Mouse (Mus musculus): Measurements from ENCODE around the gene Ralgapb. TPM values are rescaled to one million over a fixed set of nuclear protein-coding genes. Genes with fewer than 3 reads are reported as not detected.
A peak's percentile ranks its signal among the peaks of the same experiment; 100 is the strongest.

Gene Ralgapb
- polyA plus RNA-seq, 1 experiment from 2014 or later: 12.6 TPM

GRCm38 (mm10) chr2:158415826-158416225, 6.2 kb downstream of the Ralgapb start:
- no peaks in the 10 kb centered on the region for H3K36me3 ChIP-seq
- H3K4me3 ChIP-seq: no peak overlapping the region
- H3K9me3 ChIP-seq: no peaks in the 10 kb centered on the region
- peaks cover 21% of the 10 kb centered on the region for H3K4me1 ChIP-seq
- 82% methylated on average over 1 of the region's 1 CpGs for WGBS
- H3K27ac ChIP-seq: no peak overlapping the region
- no peaks in the 10 kb centered on the region for H3K27me3 ChIP-seq (ENCODE audit: insufficient read depth, poor library complexity, severe bottlenecking)
- no peak for DNase-seq (ENCODE audit: low spot score)

- no peak overlapping the region for H3K27ac ChIP-seq
- H3K36me3 ChIP-seq: peaks cover 15% of the 10 kb centered on the region
- H3K27me3 ChIP-seq (ENCODE audit: insufficient read depth, poor library complexity, severe bottlenecking): no peaks in the 10 kb centered on the region
- 0 out of 2 replicates have a peak, but pooled peaks cover 3% of the 10 kb centered on the region for H3K4me1 ChIP-seq
- 87% methylated on average over 1 of the region's 1 CpGs for WGBS
- no peaks in the 10 kb centered on the region for H3K9me3 ChIP-seq
- H3K4me3 ChIP-seq: no peak overlapping the region
- no peak for DNase-seq (ENCODE audit: low spot score)
These were observed 9.0 kb downstream of the Ralgapb start for GRCm38 (mm10) chr2:158418663-158419062.

GRCm38 (mm10) chr2:158445814-158446213, 36.2 kb downstream of the Ralgapb start:
- Histone ChIP-seq H3K27me3 (ENCODE audit: insufficient read depth, poor library complexity, severe bottlenecking) (no peaks in the 10 kb centered on the region), H3K9me3 (no peaks in the 10 kb centered on the region), H3K4me1 (no peaks in the 10 kb centered on the region), H3K36me3 (peaks cover 58% of the 10 kb centered on the region), H3K4me3 (no peak overlapping the region), H3K27ac (no peak overlapping the region)
- no peak for DNase-seq (ENCODE audit: low spot score)
- WGBS: 73% methylated on average over 1 of the region's 1 CpGs

- no peaks in the 10 kb centered on the region for H3K9me3 ChIP-seq
- no peak for DNase-seq (ENCODE audit: low spot score)
- WGBS: 84% methylated on average over 7 of the region's 7 CpGs
- no peaks in the 10 kb centered on the region for H3K27me3 ChIP-seq (ENCODE audit: insufficient read depth, poor library complexity, severe bottlenecking)
- H3K36me3 ChIP-seq: peaks cover 58% of the 10 kb centered on the region
- H3K4me3 ChIP-seq: no peak overlapping the region
- no peak overlapping the region for H3K27ac ChIP-seq
- H3K4me1 ChIP-seq: no peaks in the 10 kb centered on the region
These were observed 40.2 kb downstream of the Ralgapb start for GRCm38 (mm10) chr2:158449845-158450244.

GRCm38 (mm10) chr2:158456451-158456850, 46.8 kb downstream of the Ralgapb start:
- Histone ChIP-seq H3K9me3 (no peaks in the 10 kb centered on the region), H3K36me3 (peaks cover 69% of the 10 kb centered on the region), H3K27me3 (ENCODE audit: insufficient read depth, poor library complexity, severe bottlenecking) (no peaks in the 10 kb centered on the region), H3K4me3 (no peak overlapping the region), H3K27ac (no peak overlapping the region), H3K4me1 (no peaks in the 10 kb centered on the region)
- 88% methylated on average over 4 of the region's 4 CpGs for WGBS
- DNase-seq (ENCODE audit: low spot score): no peak

- Histone ChIP-seq H3K27me3 (ENCODE audit: insufficient read depth, poor library complexity, severe bottlenecking) (no peaks in the 10 kb centered on the region), H3K4me3 (no peak overlapping the region), H3K4me1 (no peaks in the 10 kb centered on the region), H3K9me3 (no peaks in the 10 kb centered on the region), H3K36me3 (peaks cover 71% of the 10 kb centered on the region), H3K27ac (no peak overlapping the region)
- no peak for DNase-seq (ENCODE audit: low spot score)
- 90% methylated on average over 1 of the region's 1 CpGs for WGBS
These were observed 48.0 kb downstream of the Ralgapb start for GRCm38 (mm10) chr2:158457610-158458009.

GRCm38 (mm10) chr2:158462450-158462849, 52.8 kb downstream of the Ralgapb start:
- Histone ChIP-seq H3K36me3 (peaks cover 80% of the 10 kb centered on the region), H3K27me3 (ENCODE audit: insufficient read depth, poor library complexity, severe bottlenecking) (no peaks in the 10 kb centered on the region), H3K4me1 (no peaks in the 10 kb centered on the region), H3K4me3 (no peak overlapping the region), H3K9me3 (no peaks in the 10 kb centered on the region), H3K27ac (no peak overlapping the region)
- WGBS: 83% methylated on average over 1 of the region's 1 CpGs
- DNase-seq (ENCODE audit: low spot score): no peak

- no peaks in the 10 kb centered on the region for H3K9me3 ChIP-seq
- H3K36me3 ChIP-seq: peaks cover 44% of the 10 kb centered on the region
- 89% methylated on average over 1 of the region's 1 CpGs for WGBS
- no peak overlapping the region for H3K27ac ChIP-seq
- no peak overlapping the region for H3K4me3 ChIP-seq
- H3K4me1 ChIP-seq: no peaks in the 10 kb centered on the region
- no peaks in the 10 kb centered on the region for H3K27me3 ChIP-seq (ENCODE audit: insufficient read depth, poor library complexity, severe bottlenecking)
- DNase-seq (ENCODE audit: low spot score): no peak
These were observed 64.5 kb downstream of the Ralgapb start for GRCm38 (mm10) chr2:158474159-158474558.

GRCm38 (mm10) chr2:158477640-158478039, 68.0 kb downstream of the Ralgapb start:
- H3K36me3 ChIP-seq: peaks cover 70% of the 10 kb centered on the region
- WGBS: 87% methylated on average over 3 of the region's 3 CpGs

GRCm38 (mm10) chr2:158498457-158498856, 88.8 kb downstream of the Ralgapb start:
- Histone ChIP-seq H3K36me3 (peaks cover 57% of the 10 kb centered on the region), H3K4me3 (no peak overlapping the region)
- no peak for DNase-seq (ENCODE audit: low spot score)

More at GRCm38 (mm10) chr2:158477640-158478039, 68.0 kb downstream of the Ralgapb start:
- no peak overlapping the region for H3K27ac ChIP-seq
- no peaks in the 10 kb centered on the region for H3K4me1 ChIP-seq
- H3K9me3 ChIP-seq: no peaks in the 10 kb centered on the region
- no peak overlapping the region for H3K4me3 ChIP-seq
- no peak for DNase-seq (ENCODE audit: low spot score)
- no peaks in the 10 kb centered on the region for H3K27me3 ChIP-seq (ENCODE audit: insufficient read depth, poor library complexity, severe bottlenecking)

GRCm38 (mm10) chr2:158501836-158502812, 92.5 kb downstream of the Ralgapb start, which contains the start of gene Adig:
Gene Adig, plus strand, starts transcription at chr2:158502612.
- H3K27ac ChIP-seq: no peak within 1 kb of the TSS
- H3K4me1 ChIP-seq: 0 out of 2 replicates have a peak, but pooled peaks cover 5% of the 10 kb centered on the region
- H3K9me3 ChIP-seq: no peaks in the 10 kb centered on the region
- 74% methylated on average over 11 of the region's 11 CpGs for WGBS
- DNase-seq (ENCODE audit: low spot score): no peak
- no peaks in the 10 kb centered on the region for H3K27me3 ChIP-seq (ENCODE audit: insufficient read depth, poor library complexity, severe bottlenecking)
- H3K4me3 ChIP-seq: no peak within 1 kb of the TSS
- H3K36me3 ChIP-seq: peaks cover 22% of the 10 kb centered on the region

More at GRCm38 (mm10) chr2:158498457-158498856, 88.8 kb downstream of the Ralgapb start:
- 0 out of 2 replicates have a peak, but pooled peaks cover 5% of the 10 kb centered on the region for H3K4me1 ChIP-seq
- no peak overlapping the region for H3K27ac ChIP-seq
- H3K9me3 ChIP-seq: no peaks in the 10 kb centered on the region
- no peaks in the 10 kb centered on the region for H3K27me3 ChIP-seq (ENCODE audit: insufficient read depth, poor library complexity, severe bottlenecking)
- 82% methylated on average over 5 of the region's 5 CpGs for WGBS

- WGBS: 80% methylated on average over 7 of the region's 7 CpGs
These were observed 93.6 kb downstream of the Ralgapb start for GRCm38 (mm10) chr2:158503226-158503625.

GRCm38 (mm10) chr2:158503671-158504070, 94.0 kb downstream of the Ralgapb start:
- 77% methylated on average over 4 of the region's 4 CpGs for WGBS
- Histone ChIP-seq H3K27me3 (ENCODE audit: insufficient read depth, poor library complexity, severe bottlenecking) (no peaks in the 10 kb centered on the region), H3K9me3 (no peaks in the 10 kb centered on the region), H3K4me3 (no peak overlapping the region), H3K36me3 (peaks cover 9% of the 10 kb centered on the region; the same call in 1 of the 2 replicates), H3K27ac (no peak overlapping the region), H3K4me1 (0 out of 2 replicates have a peak, but pooled peaks cover 5% of the 10 kb centered on the region)
- no peak for DNase-seq (ENCODE audit: low spot score)

More at GRCm38 (mm10) chr2:158503226-158503625, 93.6 kb downstream of the Ralgapb start:
- Histone ChIP-seq H3K4me3 (no peak overlapping the region), H3K27ac (no peak overlapping the region), H3K27me3 (ENCODE audit: insufficient read depth, poor library complexity, severe bottlenecking) (no peaks in the 10 kb centered on the region), H3K4me1 (0 out of 2 replicates have a peak, but pooled peaks cover 5% of the 10 kb centered on the region), H3K9me3 (no peaks in the 10 kb centered on the region), H3K36me3 (peaks cover 12% of the 10 kb centered on the region)
- peak; percentile 52 for DNase-seq (ENCODE audit: low spot score)

Measured in heart, embryonic 10.5 days (tissue).